Mouse (Mus musculus) gastrocnemius, adult 18-20 months (tissue): ENCODE data around the gene Trim7. TPM values are rescaled to one million over a fixed set of nuclear protein-coding genes. Genes with fewer than 3 reads are reported as not detected.
"Not testable (repeated sequence)": the region's sequence is repeated elsewhere in the genome, so short reads cannot be mapped to it uniquely, and the experiment has no call there.

Source experiments
- DNase-seq: peaks from one replicate; pipeline ENCODE4 v3.0.0; 2021; ENCODE audit warnings: low spot score
- total RNA-seq, 2 experiments: library from RNA; stranded (reverse); gene quantifications; 2 replicates each; pipeline ENCODE4 v1.2.3; 2021

Trim7 gene
- total RNA-seq, 2 experiments from 2014 or later, result 34.7 to 41.9 TPM

- no peak for DNase-seq
Measured at GRCm38 (mm10) chr11:48898812-48899431, 73.0 kb downstream of the Trim7 start.

GRCm38 (mm10) chr11:48900654-48901566 lies 75.0 kb downstream of the Trim7 start:
- not testable (repeated sequence) for DNase-seq

GRCm38 (mm10) chr11:48901567-48901930 lies 75.6 kb downstream of the Trim7 start:
- not testable (repeated sequence) for DNase-seq

Other genes with a start within 250 kb of the Trim7 start
- 100 to 1,000 TPM; 383 to 411 TPM for gene Rack1, start 25.8 kb upstream of the Trim7 start, total RNA-seq
- 10 to 100 TPM; 15.7 to 22.6 TPM for gene Trim41, start 8.8 kb upstream of the Trim7 start, total RNA-seq
- 1 to 10 TPM; 1.8 to 2.5 TPM for gene Gm12184, start 515 bp downstream of the Trim7 start, total RNA-seq
- 10 to 100 TPM; 12.9 to 15.7 TPM for gene Irgm1, start 45.5 kb downstream of the Trim7 start, total RNA-seq
- under 1 TPM; 0.43 to 0.52 TPM for gene Gm5431, start 76.1 kb downstream of the Trim7 start, total RNA-seq
- 1 to 10 TPM in 1 of 2 experiments, under 1 TPM in 1; 0.88 to 1.1 TPM for gene Psme2b, start 120.0 kb downstream of the Trim7 start, total RNA-seq
- not detected for gene Olfr56, start 152.7 kb downstream of the Trim7 start, total RNA-seq
- gene 9930111J21Rik1, start 153.3 kb downstream of the Trim7 start, total RNA-seq, result 1 to 10 TPM in 1 of 2 experiments, under 1 TPM in 1; 0.87 to 1.9 TPM
- gene Gm12185, start 166.1 kb downstream of the Trim7 start, total RNA-seq, result 1 to 10 TPM in 1 of 2 experiments, under 1 TPM in 1; 0.55 to 1.1 TPM
- 1 to 10 TPM; 1.9 to 9.7 TPM for gene Tgtp1, start 168.0 kb downstream of the Trim7 start, total RNA-seq
- 1 to 10 TPM; 1.4 to 3.2 TPM for gene 9930111J21Rik2, start 225.1 kb downstream of the Trim7 start, total RNA-seq
- 1 to 10 TPM in 1 of 2 experiments, not detected in 1; 2.5 TPM for gene Tgtp2, start 238.1 kb downstream of the Trim7 start, total RNA-seq